Mouse (Mus musculus) liver, postnatal 0 days (tissue): ENCODE data around the gene Zpr1.

Experiments used
- CTCF ChIP-seq: sonication (generic); IDR thresholded peaks from 2 replicates; pipeline ENCODE4 v1.5.1; 2016; ENCODE audit warnings: antibody characterized with exemption, low read depth
- EP300 ChIP-seq: IDR thresholded peaks from 2 replicates; pipeline ENCODE4 v1.6.1; 2016; ENCODE audit warnings: antibody characterized with exemption, low read depth, mild to moderate bottlenecking

DNA sequence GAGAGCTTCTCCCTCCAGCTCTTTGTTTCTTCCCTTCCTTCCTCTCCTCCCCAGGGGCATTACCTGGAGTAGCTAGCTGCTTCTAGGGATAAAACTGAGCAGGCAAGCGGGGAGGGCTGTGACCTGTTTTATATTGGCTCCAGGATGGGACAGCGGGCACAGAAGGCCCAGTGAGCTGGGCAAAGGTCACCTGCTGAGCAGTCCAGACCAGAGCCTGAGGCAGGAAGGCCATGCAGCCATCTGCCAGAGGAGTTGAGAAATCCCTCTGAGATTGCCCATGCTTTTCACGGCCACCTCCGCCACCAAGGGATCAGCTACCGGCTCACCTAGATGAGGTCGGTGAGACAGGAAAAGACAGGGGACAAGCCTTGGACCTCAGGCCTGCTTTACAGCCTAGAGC lies 37.7 kb upstream of the Zpr1 start:
- TF ChIP-seq EP300 (no peak), CTCF (no peak)
